Mouse (Mus musculus) c-Kit-positive CD71-positive TER-119-positive erythroid progenitor cells, embryonic 14.5 days (primary cell): ENCODE measurements around the gene Mrpl48.
A peak's percentile ranks its signal among the peaks of the same experiment; 100 is the strongest.
"Not testable (repeated sequence)": the region's sequence is repeated elsewhere in the genome, so short reads cannot be mapped to it uniquely, and the experiment has no call there.

Source experiments
- DNase-seq: peaks from one replicate; pipeline ENCODE4 v3.0.0-alpha.2; 2013; ENCODE audit warnings: low spot score

Gene Mrpl48

DNA sequence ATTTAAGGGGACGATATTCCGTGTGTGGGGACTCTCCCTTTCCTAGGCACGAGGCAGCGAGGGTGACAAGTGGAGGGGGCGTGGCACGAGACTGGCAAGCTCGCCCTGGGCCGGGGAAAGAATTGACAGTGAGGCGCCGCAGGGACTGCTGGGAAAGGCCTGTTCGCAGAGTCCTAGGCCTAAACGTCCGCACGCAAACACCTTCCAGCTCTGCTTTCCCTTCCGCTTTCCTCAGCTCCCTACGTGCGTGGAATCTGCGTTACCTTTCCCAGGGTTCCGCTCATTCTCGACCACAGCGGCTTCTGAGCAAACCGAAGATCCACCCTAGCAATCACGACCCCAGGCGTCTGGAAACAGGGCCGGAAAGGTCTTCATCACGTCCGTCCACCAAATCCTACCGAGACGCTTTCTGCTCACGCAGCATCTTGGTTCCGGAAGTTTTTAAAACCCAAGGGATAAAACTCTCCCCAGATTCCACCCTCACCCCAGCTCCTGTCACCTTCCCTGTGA lies 25.3 kb downstream of the Mrpl48 start:
- DNase-seq, result peak; percentile 89

DNA sequence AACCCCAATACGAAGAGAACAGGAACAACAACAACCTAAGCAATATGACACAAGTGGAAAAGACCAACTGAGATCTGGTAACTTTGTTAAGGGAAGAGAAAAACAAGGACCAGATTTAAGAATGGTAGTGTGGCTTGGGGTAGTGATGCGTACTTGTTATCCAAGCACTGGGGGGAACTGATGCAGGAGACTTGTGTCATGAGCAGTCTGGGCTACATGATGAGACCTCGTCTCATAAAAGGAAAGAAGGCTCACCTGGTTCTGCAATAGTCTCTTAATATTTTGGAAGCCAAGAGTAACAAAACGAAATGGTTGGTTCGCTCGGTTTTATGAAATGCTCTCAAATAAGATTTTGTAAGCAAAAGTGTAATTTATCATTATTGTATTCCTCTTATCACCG lies 25.9 kb downstream of the Mrpl48 start:
- no peak for DNase-seq

GRCm38 (mm10) chr7:100578794-100579193 lies 29.3 kb downstream of the Mrpl48 start:
- DNase-seq, result no peak

DNA sequence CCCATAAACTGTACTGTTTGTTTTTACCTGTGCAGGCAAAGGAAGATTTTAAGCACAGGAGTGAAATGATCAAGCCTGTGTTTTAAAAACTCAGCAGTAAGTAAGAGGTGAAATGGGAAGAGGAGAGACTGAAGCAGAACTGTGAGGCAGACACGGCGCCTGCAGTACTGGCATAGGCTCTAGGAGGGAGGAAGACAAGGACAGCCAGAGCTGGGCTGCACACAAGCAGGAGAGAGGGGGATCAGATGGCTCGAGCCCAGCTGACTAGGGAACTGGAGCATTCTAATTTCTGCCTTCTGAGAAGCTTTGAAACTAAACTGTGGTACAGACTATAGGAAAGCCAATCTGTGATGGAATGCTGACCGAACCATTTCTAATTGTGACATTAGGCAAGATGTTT lies 35.4 kb downstream of the Mrpl48 start:
- DNase-seq, result no peak

GRCm38 (mm10) chr7:100572061-100572460 lies 36.0 kb downstream of the Mrpl48 start:
- DNase-seq, result no peak

GRCm38 (mm10) chr7:100570930-100571715 lies 37.0 kb downstream of the Mrpl48 start:
- peak; percentile 65 for DNase-seq

- DNase-seq, result no peak
Observed at GRCm38 (mm10) chr7:100569907-100570306, 38.2 kb downstream of the Mrpl48 start.

DNA sequence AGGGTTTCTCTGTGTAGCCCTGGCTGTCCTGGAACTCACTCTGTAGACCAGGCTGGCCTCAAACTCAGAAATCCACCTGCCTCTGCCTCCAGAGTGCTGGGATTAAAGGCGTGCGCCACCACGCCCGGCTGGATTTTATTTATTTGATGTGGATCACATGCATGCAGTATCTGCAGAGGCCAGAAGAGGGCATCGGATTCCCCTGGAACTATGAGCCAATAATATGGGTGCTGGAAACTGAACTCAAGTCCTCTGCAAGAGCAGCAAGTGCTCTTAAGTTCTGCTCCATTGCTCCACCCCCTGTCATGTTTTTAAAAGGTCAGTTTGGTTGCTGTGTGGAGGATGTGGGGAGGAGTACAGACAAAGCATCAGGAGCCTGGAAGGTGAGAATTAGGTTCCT lies 40.9 kb downstream of the Mrpl48 start:
- not testable (repeated sequence) for DNase-seq

GRCm38 (mm10) chr7:100561861-100562587 lies 46.1 kb downstream of the Mrpl48 start:
- DNase-seq, result no peak

DNA sequence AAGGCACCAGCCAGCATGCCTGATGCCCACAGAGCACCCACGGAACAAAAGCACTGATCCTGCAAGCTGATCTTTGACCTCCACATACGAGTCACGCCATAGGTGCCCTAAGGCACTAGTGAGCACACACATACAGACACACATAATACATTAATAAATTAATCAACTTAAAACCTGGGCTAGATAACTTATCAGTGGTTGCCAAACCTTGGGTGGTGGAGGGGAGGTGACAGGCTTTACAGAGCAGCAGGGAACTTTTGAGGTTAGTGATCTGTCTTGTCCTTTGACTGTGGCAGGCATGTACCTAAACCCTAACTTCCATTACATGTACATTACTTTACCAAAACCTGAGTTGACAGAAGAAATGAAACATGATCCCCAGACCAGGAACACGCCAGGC lies 48.8 kb downstream of the Mrpl48 start:
- DNase-seq, result peak; percentile 54

DNA sequence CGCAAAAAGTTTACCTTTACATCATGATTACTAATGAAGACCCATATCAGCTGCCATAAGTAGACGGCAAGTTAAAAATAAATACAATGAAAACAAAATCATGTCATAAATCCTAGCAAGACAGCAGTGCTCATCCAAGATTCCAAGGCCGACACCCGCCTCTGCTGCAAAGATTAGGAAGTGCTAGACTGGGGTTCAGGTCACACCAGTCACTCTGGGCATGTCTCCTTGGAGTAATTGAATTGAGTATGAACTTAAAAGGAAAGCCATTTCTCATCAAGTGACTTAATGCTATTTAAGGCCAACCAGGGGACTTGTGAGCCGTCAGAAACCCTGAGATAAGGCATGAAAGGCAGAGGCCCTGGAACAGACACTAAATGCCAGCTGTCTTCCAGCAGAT lies 50.9 kb downstream of the Mrpl48 start:
- no peak for DNase-seq

DNA sequence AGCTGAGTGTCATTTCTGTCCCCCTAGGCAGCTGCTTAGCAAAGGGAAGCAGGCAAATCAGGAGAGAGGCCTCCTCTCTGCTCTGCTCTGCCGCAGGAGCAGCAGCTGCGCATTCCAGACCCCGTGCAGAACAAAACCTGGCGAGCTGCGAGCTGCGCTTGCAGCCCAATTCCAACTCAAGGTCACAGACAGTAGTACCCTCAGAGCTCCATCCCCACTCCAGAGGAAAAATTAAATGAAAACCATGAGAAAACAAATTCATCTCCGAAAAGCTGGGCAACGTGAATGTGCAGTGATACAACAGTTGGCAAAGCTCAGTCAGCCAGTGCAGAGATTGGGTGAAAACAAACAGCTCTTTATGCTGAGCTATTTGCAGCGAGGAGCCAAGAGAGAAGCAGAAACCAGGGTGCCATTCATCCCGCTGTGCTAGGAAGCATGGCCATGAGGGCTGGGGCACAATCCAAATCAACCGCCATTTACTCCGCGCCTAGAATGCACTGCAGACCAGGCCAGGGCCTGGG lies 52.6 kb downstream of the Mrpl48 start:
- DNase-seq, result no peak

GRCm38 (mm10) chr7:100554939-100555338 lies 53.2 kb downstream of the Mrpl48 start:
- no peak for DNase-seq

DNA sequence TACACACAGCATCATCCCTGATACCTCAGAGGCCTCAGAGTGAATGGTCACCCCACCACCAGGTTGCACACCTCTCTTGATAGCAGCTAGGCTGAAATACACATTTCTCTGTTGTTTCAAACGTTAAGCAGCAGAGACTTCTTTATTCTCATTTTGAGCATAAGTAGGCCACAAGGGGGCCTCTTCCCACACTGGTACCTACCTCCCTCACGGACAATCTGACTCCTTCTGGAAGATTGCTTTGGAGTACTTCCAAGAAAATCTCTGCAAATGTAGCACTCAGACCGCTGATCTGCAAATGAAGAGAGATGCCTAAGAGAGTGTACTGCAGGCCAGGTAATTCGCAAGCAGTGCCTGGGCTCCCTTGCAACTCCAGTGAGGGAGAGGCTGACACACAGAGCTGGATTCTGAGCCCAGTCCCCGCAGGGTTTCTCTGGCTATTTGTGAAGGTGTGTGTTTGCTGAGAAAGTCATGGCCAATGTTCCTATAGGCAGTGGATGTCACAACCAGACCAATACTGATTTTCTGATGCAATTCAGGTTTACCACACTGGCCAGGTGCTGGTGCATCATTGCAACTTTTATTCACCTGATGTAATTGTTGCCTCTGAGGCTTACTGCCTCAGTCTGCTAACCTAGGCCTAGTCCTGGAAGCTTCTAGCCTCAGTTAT lies 57.6 kb downstream of the Mrpl48 start:
- no peak for DNase-seq

GRCm38 (mm10) chr7:100549796-100550195 lies 58.3 kb downstream of the Mrpl48 start:
- no peak for DNase-seq

DNA sequence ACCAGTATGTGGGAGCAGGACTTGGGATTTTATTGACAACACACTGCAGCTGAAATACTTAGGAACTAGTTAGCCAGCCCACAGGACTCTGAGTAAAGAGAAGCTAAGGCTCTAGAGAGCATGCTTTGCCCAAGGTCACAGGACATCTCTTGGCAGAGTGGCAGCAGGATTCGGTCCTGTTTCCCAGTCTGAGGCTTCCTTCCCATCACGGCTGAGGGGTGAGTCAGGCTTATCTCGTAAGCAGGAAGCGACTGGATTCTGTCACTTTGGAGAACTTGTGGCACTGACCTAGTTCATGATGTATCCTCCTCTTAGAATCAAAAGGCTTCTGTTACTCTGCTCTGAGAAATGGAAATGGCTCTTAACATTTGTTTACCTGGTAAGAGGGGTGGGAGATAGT lies 60.5 kb downstream of the Mrpl48 start:
- DNase-seq, result no peak

- no peak for DNase-seq
Observed at GRCm38 (mm10) chr7:100544437-100544836, 63.7 kb downstream of the Mrpl48 start.

- DNase-seq, result no peak
Observed at GRCm38 (mm10) chr7:100539516-100539915, 68.6 kb downstream of the Mrpl48 start.

DNA sequence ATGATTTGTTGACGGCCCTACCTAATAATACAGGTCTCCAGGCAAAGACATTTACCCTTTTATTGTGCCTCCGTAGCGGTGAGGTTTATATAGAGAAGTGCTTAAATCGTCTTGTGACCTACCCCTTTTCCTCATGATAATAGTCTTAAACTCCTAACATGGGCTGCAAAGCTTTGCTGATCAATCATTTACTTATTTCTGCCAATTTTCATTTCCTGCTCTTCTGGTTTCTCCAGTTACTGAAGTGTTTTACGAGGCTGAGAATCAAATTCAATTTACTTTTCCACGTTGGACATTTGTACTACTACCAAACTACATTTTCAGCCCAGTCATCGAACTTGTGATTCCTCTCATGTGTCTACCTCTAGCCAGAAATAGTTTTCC lies 70.6 kb downstream of the Mrpl48 start:
- DNase-seq, result no peak

DNA sequence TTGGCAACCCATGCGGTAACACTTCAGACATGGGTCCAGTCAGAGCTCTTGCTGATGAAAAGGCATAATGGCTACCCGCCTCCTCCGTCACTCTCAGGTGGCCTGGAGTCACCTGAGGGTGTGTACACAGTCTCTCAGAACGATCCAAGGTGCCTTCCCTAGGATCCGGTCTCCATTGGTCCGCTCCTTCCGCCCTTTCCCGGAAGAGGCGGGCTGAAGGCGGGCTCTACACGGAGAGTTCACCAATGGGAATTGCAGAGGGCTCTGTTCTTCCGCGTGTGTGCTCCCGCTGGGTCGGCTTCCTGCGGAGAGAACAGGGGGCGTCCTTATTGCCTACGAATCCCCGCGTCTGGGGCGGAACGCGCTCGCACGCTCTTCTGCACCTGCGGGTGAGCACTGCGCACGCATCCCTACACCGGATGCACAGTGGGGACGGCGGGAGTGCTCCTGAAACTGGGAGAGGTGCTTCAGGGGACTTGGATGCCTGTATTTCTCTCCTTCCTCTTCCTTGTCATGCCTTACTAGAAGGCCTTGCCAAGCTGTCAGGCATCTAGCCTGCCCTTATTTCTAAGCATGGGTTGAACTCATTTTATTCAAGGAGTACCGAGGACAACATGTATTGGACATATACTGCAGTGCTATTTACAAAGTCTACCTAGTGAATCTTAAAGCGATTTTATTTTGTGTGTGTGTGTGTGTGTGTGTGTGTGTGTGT lies 71.1 kb downstream of the Mrpl48 start, which contains the start of gene Coa4:
Gene Coa4, plus strand, starts transcription at position 268 of the 715 bp plus-strand sequence.
- peak; percentile 92 for DNase-seq

- no peak for DNase-seq
Observed at GRCm38 (mm10) chr7:100535831-100536230, 72.3 kb downstream of the Mrpl48 start.

GRCm38 (mm10) chr7:100534216-100534615 lies 73.9 kb downstream of the Mrpl48 start:
- no peak for DNase-seq
